Mouse (Mus musculus): Measurements from ENCODE around the gene Nt5dc1. TPM values are rescaled to one million over a fixed set of nuclear protein-coding genes. Genes with fewer than 3 reads are reported as not detected.
A peak's percentile ranks its signal among the peaks of the same experiment; 100 is the strongest.

The Nt5dc1 gene
- polyA plus RNA-seq, 1 experiment from 2014 or later, result 8.5 TPM

DNA sequence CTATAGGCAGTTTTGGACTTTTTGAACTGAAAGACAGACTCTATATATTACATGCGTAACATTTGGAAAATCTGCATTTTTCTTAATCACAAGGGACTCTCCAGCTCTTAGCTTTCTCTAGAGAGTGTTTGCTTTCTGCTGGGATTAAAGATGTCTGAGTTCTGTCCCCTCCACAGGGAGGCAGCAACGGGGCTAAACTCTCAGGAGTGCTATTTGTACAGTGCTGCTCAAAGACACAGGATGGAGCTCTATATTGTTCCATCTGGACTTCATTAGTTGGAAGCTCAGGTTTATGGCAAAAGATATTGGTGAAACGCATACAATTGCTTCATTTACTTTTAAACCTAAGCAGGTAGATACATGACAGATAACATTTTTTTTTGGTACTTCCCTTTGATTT lies 105.8 kb downstream of the Nt5dc1 start:
- no peak overlapping the region for H3K4me3 ChIP-seq
- WGBS, result 51% methylated on average over 3 of the region's 3 CpGs
- no peak overlapping the region for H3K4me2 ChIP-seq
- no peak overlapping the region for H3K27ac ChIP-seq
- no peak for ATAC-seq (ENCODE audit: insufficient number of reproducible peaks, insufficient read depth, low FRiP score, low TSS enrichment, low read depth)
- no peak overlapping the region for H3K9ac ChIP-seq
- no peaks in the 10 kb centered on the region for H3K27me3 ChIP-seq
- H3K9me3 ChIP-seq, result no peaks in the 10 kb centered on the region
- peaks cover 9% of the 10 kb centered on the region for H3K4me1 ChIP-seq
- peaks cover 17% of the 10 kb centered on the region for H3K36me3 ChIP-seq

DNA sequence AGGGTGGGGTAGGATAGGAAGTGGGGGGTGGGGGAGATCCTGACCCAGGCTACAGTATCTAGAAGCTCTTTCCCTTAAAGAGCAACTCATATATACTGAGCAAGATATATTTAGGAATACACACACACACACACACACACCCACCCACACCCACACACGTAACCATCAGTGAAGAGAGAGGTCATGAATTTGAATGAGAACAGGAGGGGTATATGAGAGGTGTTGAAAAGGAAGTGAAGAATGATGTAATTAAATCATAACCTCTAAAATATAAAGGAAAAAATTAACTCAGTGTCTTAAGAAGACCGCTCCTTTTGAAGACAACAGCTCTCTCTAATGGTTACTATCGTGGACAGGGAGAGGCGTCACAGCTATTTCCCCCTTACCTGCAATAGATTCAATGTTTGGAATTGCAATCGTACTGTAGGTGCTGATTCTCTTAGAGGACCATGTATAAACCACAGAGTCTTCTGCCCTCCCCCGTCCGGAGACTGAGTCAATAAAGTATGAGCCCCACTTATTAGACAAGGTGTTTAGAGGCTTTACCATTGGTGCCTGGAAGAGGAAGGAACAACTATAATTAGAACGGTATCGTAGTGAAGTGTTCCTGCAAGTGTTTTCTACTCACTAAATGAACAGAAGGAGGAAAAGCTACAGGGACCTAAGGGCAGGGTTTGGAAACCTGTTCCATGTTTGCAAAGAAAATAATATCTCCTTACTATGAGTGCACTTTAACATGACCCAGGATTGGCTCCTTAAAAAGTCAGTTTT lies 108.3 kb downstream of the Nt5dc1 start:
- 91% methylated on average over 9 of the region's 9 CpGs for WGBS
- Histone ChIP-seq H3K9me3 (no peaks in the 10 kb centered on the region), H3K27ac (no peak overlapping the region), H3K36me3 (peaks cover 17% of the 10 kb centered on the region), H3K4me2 (no peak overlapping the region), H3K4me3 (no peak overlapping the region), H3K4me1 (no peaks in the 10 kb centered on the region), H3K9ac (no peak overlapping the region), H3K27me3 (no peaks in the 10 kb centered on the region)
- no peak for ATAC-seq (ENCODE audit: insufficient number of reproducible peaks, insufficient read depth, low FRiP score, low TSS enrichment, low read depth)

DNA sequence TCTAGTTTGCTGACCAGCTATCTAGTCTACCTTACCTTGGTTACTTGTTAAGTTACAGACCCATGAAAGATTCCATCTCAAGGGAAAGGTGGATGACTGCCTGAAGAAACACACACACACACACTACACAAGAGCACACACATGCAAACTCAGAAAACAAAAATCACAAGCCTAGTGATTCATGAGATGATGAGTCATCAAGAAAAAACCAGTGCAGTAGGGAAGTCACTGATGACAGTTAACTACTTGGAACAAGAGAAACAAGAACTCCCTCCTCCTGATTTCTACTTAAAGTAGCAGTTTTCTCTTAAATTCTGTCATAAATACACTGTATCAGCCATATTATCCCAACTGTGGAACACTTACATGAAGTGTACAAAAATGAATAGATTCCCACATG lies 111.3 kb downstream of the Nt5dc1 start:
- Histone ChIP-seq H3K27ac (no peak overlapping the region), H3K4me1 (no peaks in the 10 kb centered on the region), H3K9ac (no peak overlapping the region), H3K27me3 (no peaks in the 10 kb centered on the region), H3K9me3 (no peaks in the 10 kb centered on the region), H3K4me2 (no peak overlapping the region), H3K36me3 (peaks cover 9% of the 10 kb centered on the region; the same call in 1 of the 2 replicates), H3K4me3 (no peak overlapping the region)
- no peak for ATAC-seq (ENCODE audit: insufficient number of reproducible peaks, insufficient read depth, low FRiP score, low TSS enrichment, low read depth)

DNA sequence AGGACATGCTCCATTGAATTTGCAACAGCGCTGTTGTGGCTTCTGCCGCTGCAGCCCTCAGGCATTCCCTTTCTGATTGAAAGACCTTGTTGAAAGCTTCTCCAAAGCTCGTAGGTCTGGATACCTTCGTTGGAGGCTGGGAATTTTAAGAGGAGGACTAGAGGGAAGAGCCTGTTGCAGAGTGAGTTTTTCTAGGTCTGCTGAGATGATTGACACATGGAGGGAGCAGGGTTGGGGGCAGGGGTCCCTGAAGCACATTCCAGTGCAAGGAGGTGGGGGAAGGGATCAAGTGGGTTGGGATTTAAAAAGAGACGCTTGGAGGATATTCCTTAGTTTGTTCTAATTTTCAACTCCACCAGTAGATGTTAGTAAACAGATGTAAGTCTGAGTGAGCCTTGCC lies 118.0 kb downstream of the Nt5dc1 start:
- Histone ChIP-seq H3K4me3 (peak overlapping the region; percentile 33), H3K36me3 (no peaks in the 10 kb centered on the region), H3K4me1 (peaks cover 38% of the 10 kb centered on the region), H3K9ac (peak overlapping the region; percentile 53), H3K27ac (peak overlapping the region; percentile 3; the same call in 1 of the 2 replicates), H3K27me3 (no peaks in the 10 kb centered on the region), H3K4me2 (peak overlapping the region; percentile 91), H3K9me3 (no peaks in the 10 kb centered on the region)
- ATAC-seq (ENCODE audit: insufficient number of reproducible peaks, insufficient read depth, low FRiP score, low TSS enrichment, low read depth), result no peak
- 4% methylated on average over 5 of the region's 5 CpGs for WGBS

- H3K9me3 ChIP-seq, result no peaks in the 10 kb centered on the region
- H3K4me3 ChIP-seq, result peak overlapping the region; percentile 73
- no peaks in the 10 kb centered on the region for H3K27me3 ChIP-seq
- H3K4me2 ChIP-seq, result peak overlapping the region; percentile 91
- ATAC-seq (ENCODE audit: insufficient number of reproducible peaks, insufficient read depth, low FRiP score, low TSS enrichment, low read depth), result no peak
- H3K4me1 ChIP-seq, result peaks cover 38% of the 10 kb centered on the region
- WGBS, result 45% methylated on average over 25 of the region's 25 CpGs
- H3K36me3 ChIP-seq, result no peaks in the 10 kb centered on the region
- peak overlapping the region; percentile 84 for H3K9ac ChIP-seq
- peak overlapping the region; percentile 87 for H3K27ac ChIP-seq
Observed at GRCm38 (mm10) chr10:34297980-34298753, 120.2 kb downstream of the Nt5dc1 start.

- H3K4me1 ChIP-seq, result peaks cover 38% of the 10 kb centered on the region
- peak within 1 kb of the TSS; percentile 87 for H3K27ac ChIP-seq
- H3K27me3 ChIP-seq, result no peaks in the 10 kb centered on the region
- no peaks in the 10 kb centered on the region for H3K9me3 ChIP-seq
- under 1% methylated on average over 38 of the region's 38 CpGs for WGBS
- H3K9ac ChIP-seq, result peak within 1 kb of the TSS; percentile 84
- H3K4me2 ChIP-seq, result peak within 1 kb of the TSS; percentile 91
- peak; percentile 95 for ATAC-seq (ENCODE audit: insufficient number of reproducible peaks, insufficient read depth, low FRiP score, low TSS enrichment, low read depth)
- no peaks in the 10 kb centered on the region for H3K36me3 ChIP-seq
- H3K4me3 ChIP-seq, result peak within 1 kb of the TSS; percentile 73
Observed at GRCm38 (mm10) chr10:34297299-34297979, 120.9 kb downstream of the Nt5dc1 start, which contains the start of gene Tspyl4. TSS of gene Tspyl4 (plus strand) at chr10:34297442.

DNA sequence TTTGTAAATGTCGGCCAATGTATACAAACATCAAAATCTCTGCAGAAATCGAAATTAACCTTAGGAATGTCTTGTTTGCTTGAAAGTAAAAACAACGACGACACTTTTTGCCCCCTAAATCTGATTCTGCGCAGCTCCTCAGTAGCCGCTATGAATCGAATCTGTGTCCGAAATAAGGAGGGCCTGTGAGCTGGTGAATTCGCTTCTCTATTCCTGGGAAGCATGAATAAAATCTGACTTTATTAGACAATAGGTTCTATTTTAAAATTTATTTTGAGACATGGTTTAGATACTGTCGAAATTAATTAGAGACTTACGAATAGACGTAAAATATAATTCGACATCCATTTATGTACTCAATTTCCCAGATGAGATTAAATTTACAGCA lies 121.4 kb downstream of the Nt5dc1 start:
- Histone ChIP-seq H3K4me2 (peak overlapping the region; percentile 91), H3K4me3 (peak overlapping the region; percentile 73), H3K27ac (peak overlapping the region; percentile 57), H3K9me3 (no peaks in the 10 kb centered on the region), H3K4me1 (peaks cover 38% of the 10 kb centered on the region), H3K27me3 (no peaks in the 10 kb centered on the region), H3K9ac (peak overlapping the region; percentile 84), H3K36me3 (no peaks in the 10 kb centered on the region)
- 3% methylated on average over 13 of the region's 13 CpGs for WGBS
- ATAC-seq (ENCODE audit: insufficient number of reproducible peaks, insufficient read depth, low FRiP score, low TSS enrichment, low read depth), result no peak

DNA sequence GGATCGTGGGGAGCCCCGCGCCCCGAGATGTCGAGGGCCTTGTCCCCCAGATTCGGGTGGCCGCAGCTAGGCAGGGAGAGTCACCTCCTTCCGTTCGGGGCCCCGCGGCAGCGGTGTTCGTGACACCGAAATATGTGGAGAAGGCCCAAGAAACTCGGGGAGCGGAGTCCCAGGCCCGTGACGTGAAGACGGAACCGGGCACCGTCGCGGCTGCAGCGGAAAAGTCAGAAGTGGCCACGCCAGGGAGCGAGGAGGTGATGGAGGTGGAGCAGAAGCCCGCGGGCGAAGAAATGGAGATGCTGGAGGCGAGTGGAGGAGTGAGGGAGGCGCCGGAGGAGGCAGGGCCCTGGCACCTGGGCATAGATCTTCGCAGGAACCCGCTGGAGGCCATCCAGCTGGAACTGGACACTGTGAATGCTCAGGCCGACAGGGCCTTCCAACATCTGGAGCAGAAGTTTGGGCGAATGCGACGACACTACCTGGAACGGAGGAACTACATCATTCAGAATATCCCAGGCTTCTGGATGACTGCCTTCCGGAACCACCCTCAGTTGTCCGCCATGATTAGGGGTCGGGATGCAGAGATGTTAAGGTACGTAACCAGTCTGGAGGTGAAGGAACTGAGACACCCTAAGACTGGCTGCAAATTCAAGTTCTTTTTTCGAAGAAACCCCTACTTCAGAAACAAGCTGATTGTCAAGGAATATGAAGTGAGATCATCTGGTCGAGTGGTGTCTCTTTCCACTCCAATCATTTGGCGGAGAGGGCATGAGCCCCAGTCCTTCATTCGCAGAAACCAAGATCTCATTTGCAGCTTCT lies 135.7 kb downstream of the Nt5dc1 start:
- Histone ChIP-seq H3K27me3 (no peaks in the 10 kb centered on the region), H3K4me2 (peak overlapping the region; percentile 92), H3K9me3 (no peaks in the 10 kb centered on the region), H3K4me1 (peaks cover 18% of the 10 kb centered on the region), H3K9ac (peak overlapping the region; percentile 98), H3K27ac (peak overlapping the region; percentile 88), H3K36me3 (peaks cover 7% of the 10 kb centered on the region), H3K4me3 (peak overlapping the region; percentile 94)
- WGBS, result 3% methylated on average over 47 of the region's 47 CpGs
- ATAC-seq (ENCODE audit: insufficient number of reproducible peaks, insufficient read depth, low FRiP score, low TSS enrichment, low read depth), result peak; percentile 15; the same call in 1 of the 2 replicates

GRCm38 (mm10) chr10:34281962-34282388 lies 136.4 kb downstream of the Nt5dc1 start, which contains the start of gene Tspyl1:
TSS of gene Tspyl1 (plus strand) at chr10:34282190.
- WGBS, result under 1% methylated on average over 38 of the region's 38 CpGs
- peak within 1 kb of the TSS; percentile 94 for H3K4me3 ChIP-seq
- peak within 1 kb of the TSS; percentile 98 for H3K9ac ChIP-seq
- H3K27me3 ChIP-seq, result no peaks in the 10 kb centered on the region
- peak; percentile 97 for ATAC-seq (ENCODE audit: insufficient number of reproducible peaks, insufficient read depth, low FRiP score, low TSS enrichment, low read depth)
- peak within 1 kb of the TSS; percentile 92 for H3K4me2 ChIP-seq
- H3K9me3 ChIP-seq, result no peaks in the 10 kb centered on the region
- peak within 1 kb of the TSS; percentile 88 for H3K27ac ChIP-seq
- H3K36me3 ChIP-seq, result peaks cover under 1% of the 10 kb centered on the region; the same call in 1 of the 2 replicates
- H3K4me1 ChIP-seq, result peaks cover 18% of the 10 kb centered on the region

DNA sequence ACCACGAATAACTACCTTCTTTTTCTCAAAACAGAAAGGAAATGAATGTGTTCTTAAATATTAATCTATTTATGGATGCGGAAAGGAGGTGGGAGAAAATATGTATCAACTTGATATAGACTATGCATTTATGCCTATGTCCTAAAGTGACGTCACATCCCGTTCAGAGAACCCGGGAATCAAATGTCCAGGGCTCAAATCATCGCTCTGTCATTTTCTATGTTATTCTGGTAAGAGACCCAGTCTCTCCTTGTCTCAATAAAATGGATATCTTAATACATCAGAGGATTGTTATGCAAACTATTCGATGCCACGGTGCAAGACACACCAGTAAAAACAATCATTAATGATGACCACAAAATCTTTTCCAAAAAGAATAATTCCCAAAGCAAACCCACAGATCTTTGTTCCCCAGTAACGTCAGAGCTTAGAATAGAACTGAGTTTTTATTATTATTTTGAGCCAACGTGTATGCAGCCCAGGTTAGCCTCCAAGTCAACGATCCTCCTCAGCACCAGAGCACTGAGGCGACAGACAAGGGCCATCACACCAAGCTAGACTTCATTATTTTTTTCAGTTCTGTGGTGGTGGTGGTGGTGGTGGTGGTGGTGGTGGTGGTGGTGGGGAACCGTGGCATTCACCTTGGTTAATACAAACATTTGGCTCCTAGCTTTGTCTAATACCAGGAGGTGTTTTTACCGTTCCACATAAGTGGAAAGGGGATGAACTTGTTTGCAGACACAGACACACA lies 137.0 kb downstream of the Nt5dc1 start:
- Histone ChIP-seq H3K36me3 (no peaks in the 10 kb centered on the region), H3K9ac (peak overlapping the region; percentile 98), H3K9me3 (no peaks in the 10 kb centered on the region), H3K27me3 (no peaks in the 10 kb centered on the region), H3K4me2 (peak overlapping the region; percentile 92), H3K4me1 (peaks cover 18% of the 10 kb centered on the region), H3K27ac (peak overlapping the region; percentile 88), H3K4me3 (peak overlapping the region; percentile 94)
- peak; percentile 29; the same call in 1 of the 2 replicates for ATAC-seq (ENCODE audit: insufficient number of reproducible peaks, insufficient read depth, low FRiP score, low TSS enrichment, low read depth)
- 19% methylated on average over 14 of the region's 14 CpGs for WGBS

Data from embryonic facial prominence, embryonic 13.5 days (tissue).